Mouse (Mus musculus): ENCODE data around the gene Rer1.

GRCm38 (mm10) chr4:155075813-155076212 is 10.4 kb downstream of the Rer1 start:
- no peak for TF ChIP-seq GATA1 (IDR thresholded peaks at IDR 0.05; ENCODE audit: borderline replicate concordance, low read length)
- no peak for TF ChIP-seq FLI1 (IDR thresholded peaks at IDR 0.05; ENCODE audit: low read length)

Data from megakaryocyte, embryonic 14.5 days (primary cell).